Mouse (Mus musculus) forebrain, embryonic 14.5 days (tissue): ENCODE data around the gene Fam83b. TPM values are rescaled to one million over a fixed set of nuclear protein-coding genes. Genes with fewer than 3 reads are reported as not detected.

Experiments
- ATAC-seq: fragments of 200-750 bp; cut with Nextera tagmentation; 2 replicates; pipeline ENCODE4 v1.8.0; 2017; ENCODE audit warnings: mild to moderate bottlenecking, moderate library complexity
- DNase-seq: peaks from one replicate; pipeline ENCODE4 v3.0.0-alpha.2; 2015; ENCODE audit warnings: low spot score
- H3K27ac ChIP-seq: fragments of 300-500 bp; sonication (generic); 2 replicates; pipeline ENCODE4 v1.5.1; 2014; ENCODE audit warnings: low read depth, mild to moderate bottlenecking, control low read depth, low read length, moderate library complexity
- H3K27me3 ChIP-seq: fragments of 300-500 bp; sonication (generic); replicated peaks from 2 replicates; pipeline ENCODE4 v1.6.1; 2014; ENCODE audit warnings: low read length, control low read depth, mixed read lengths; ENCODE audit not compliant: control insufficient read depth, insufficient read depth
- H3K36me3 ChIP-seq: fragments of 300-500 bp; sonication (generic); 2 replicates; pipeline ENCODE4 v1.6.1; 2014; ENCODE audit warnings: low read length, control low read depth; ENCODE audit not compliant: control insufficient read depth, insufficient read depth
- H3K4me1 ChIP-seq: fragments of 300-500 bp; sonication (generic); 2 replicates; pipeline ENCODE4 v1.6.1; 2014; ENCODE audit warnings: antibody characterized with exemption, low read length, control low read depth; ENCODE audit not compliant: control insufficient read depth, insufficient read depth
- H3K4me2 ChIP-seq: fragments of 300-500 bp; sonication (generic); 2 replicates; pipeline ENCODE4 v1.6.1; 2014; ENCODE audit warnings: mild to moderate bottlenecking, control low read depth, low read length
- H3K4me3 ChIP-seq: fragments of 300-500 bp; sonication (generic); 2 replicates; pipeline ENCODE4 v1.5.1; 2014; ENCODE audit warnings: low read depth, low read length, control low read depth
- H3K9ac ChIP-seq: fragments of 300-500 bp; sonication (generic); 2 replicates; pipeline ENCODE4 v1.6.1; 2014; ENCODE audit warnings: mild to moderate bottlenecking, low read length, control low read depth, moderate library complexity
- H3K9me3 ChIP-seq: fragments of 300-500 bp; sonication (generic); replicated peaks from 2 replicates; pipeline ENCODE4 v1.6.1; 2016; ENCODE audit warnings: low read length, control low read depth, mixed read lengths; ENCODE audit not compliant: control insufficient read depth
- WGBS: fragments of 180-500 bp; shearing (Covaris S2); extraction: QIAGEN DNeasy Blood & Tissue Kit; methylation state at CpG from one replicate; pipeline ENCODE4 v1.1.7; 2014; 5-methylcytosine and 5-hydroxymethylcytosine counted together
- polyA plus RNA-seq: library from polyadenylated mRNA; unstranded; fragments of >200 nt; fragmentation: Nextera tagmentation; extraction: Ambion mirVana; gene quantifications from 2 replicates; pipeline ENCODE4 v1.2.1, GENCODE M21; 2014

Fam83b gene
- polyA plus RNA-seq, 1 experiment from 2014 or later: not detected

GRCm38 (mm10) chr9:76480088-76480487 is 86.8 kb downstream of the Fam83b start:
- H3K27ac ChIP-seq: no peak overlapping the region

GRCm38 (mm10) chr9:76469500-76469899 is 97.4 kb downstream of the Fam83b start:
- Histone ChIP-seq H3K36me3 (no peaks in the 10 kb centered on the region), H3K4me3 (no peak overlapping the region), H3K27me3 (no peaks in the 10 kb centered on the region), H3K9ac (no peak overlapping the region), H3K4me2 (no peak overlapping the region), H3K4me1 (no peaks in the 10 kb centered on the region), H3K9me3 (no peaks in the 10 kb centered on the region), H3K27ac (no peak overlapping the region)
- no peak for DNase-seq
- no peak for ATAC-seq
- WGBS: 10% methylated on average over 4 of the region's 4 CpGs

More at GRCm38 (mm10) chr9:76480088-76480487, 86.8 kb downstream of the Fam83b start:
- Histone ChIP-seq H3K36me3 (no peaks in the 10 kb centered on the region), H3K4me3 (no peak overlapping the region), H3K27me3 (no peaks in the 10 kb centered on the region), H3K4me1 (no peaks in the 10 kb centered on the region), H3K9ac (no peak overlapping the region), H3K4me2 (no peak overlapping the region), H3K9me3 (no peaks in the 10 kb centered on the region)
- ATAC-seq (no peak), DNase-seq (no peak)
- WGBS: 86% methylated on average over 3 of the region's 3 CpGs

- H3K27me3 ChIP-seq: no peaks in the 10 kb centered on the region
- no peak overlapping the region for H3K4me2 ChIP-seq
- no peak overlapping the region for H3K9ac ChIP-seq
- no peaks in the 10 kb centered on the region for H3K36me3 ChIP-seq
- no peaks in the 10 kb centered on the region for H3K4me1 ChIP-seq
- H3K27ac ChIP-seq: no peak overlapping the region
- ATAC-seq (no peak), DNase-seq (no peak)
- no peak overlapping the region for H3K4me3 ChIP-seq
- no peaks in the 10 kb centered on the region for H3K9me3 ChIP-seq
Measured at GRCm38 (mm10) chr9:76461547-76461946, 105.4 kb downstream of the Fam83b start.

DNA sequence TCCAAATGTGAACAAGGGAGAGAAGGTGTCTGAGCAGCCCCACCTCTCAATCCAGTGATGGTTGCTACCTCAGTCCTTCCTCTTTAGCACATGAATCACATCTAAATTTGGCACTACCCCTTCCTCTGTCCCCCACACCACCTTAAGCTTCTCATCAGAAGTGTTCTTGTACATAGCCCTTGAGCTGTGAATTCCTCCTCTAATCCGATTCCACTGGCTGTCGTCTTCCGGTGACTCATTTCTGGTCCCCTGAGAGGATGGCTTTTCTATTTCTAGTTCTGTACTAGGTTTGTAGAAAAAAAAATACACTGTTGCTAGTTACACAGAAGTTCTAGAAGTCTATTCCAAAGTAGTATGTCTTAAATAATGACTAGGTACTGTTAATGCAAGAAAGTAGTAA is 111.2 kb downstream of the Fam83b start:
- no peak for DNase-seq
- WGBS: 93% methylated on average over 3 of the region's 3 CpGs
- no peak overlapping the region for H3K4me3 ChIP-seq
- H3K36me3 ChIP-seq: no peaks in the 10 kb centered on the region
- no peak for ATAC-seq
- H3K4me2 ChIP-seq: no peak overlapping the region
- no peak overlapping the region for H3K9ac ChIP-seq
- no peaks in the 10 kb centered on the region for H3K9me3 ChIP-seq
- no peak overlapping the region for H3K27ac ChIP-seq
- no peaks in the 10 kb centered on the region for H3K4me1 ChIP-seq
- H3K27me3 ChIP-seq: no peaks in the 10 kb centered on the region

Other genes with a start within 250 kb of the Fam83b start
- gene Hcrtr2, start 243.3 kb downstream of the Fam83b start, polyA plus RNA-seq: 2.2 and 3.4 TPM in 2 replicates